ENCODE assay signal across 9 mouse cellular contexts in genomic region chr19:38055798-38056197, GRCm38 (mm10). TPM values are rescaled to one million over a fixed set of nuclear protein-coding genes. Genes with fewer than 3 reads are reported as not detected.
DNase-seq lines count a peak whose midpoint lies in the region; TF ChIP-seq lines count a peak whose summit lies in the region.
"Had no signal": no experiment of that assay in that cellular context is flagged by ENCODE, and none has a peak within 500 bp of the region (broad histone marks: within the 10 kb centered on the region; RNA-seq: fewer than 3 reads in every experiment).

No protein-coding gene starts in this region.

- H3K79me2 ChIP-seq in macrophage (ENCODE audit: inconsistent target): peaks cover 31% of the 10 kb centered on the region

- H3K27ac ChIP-seq in hindbrain, embryonic 10.5 days: peak overlapping the region; percentile 93
- 0 out of 2 replicates have a peak overlapping the region, but pooled peaks have one; percentile 57 for H3K27ac ChIP-seq in macrophage
- H3K27ac ChIP-seq in cerebellum, adult 2 months (ENCODE audit: insufficient read depth, low read length): no peak overlapping the region

- H3K4me3 ChIP-seq in E14TG2a.4 (replicated peaks; ENCODE audit: low read length): peak overlapping the region; percentile 92
- H3K4me3 ChIP-seq in hindbrain, embryonic 10.5 days: peak overlapping the region; percentile 76
- peak overlapping the region; percentile 89 for H3K4me3 ChIP-seq in macrophage (ENCODE audit: inconsistent target)
- no peak overlapping the region for H3K4me3 ChIP-seq in cerebellum, adult 2 months (replicated peaks; ENCODE audit: insufficient read depth, low read depth, low read length)

- DNase-seq in heart, adult 11 months: peak; percentile 57
- no peak for DNase-seq in heart, postnatal 4 days
- no peak for DNase-seq in hindbrain, embryonic 10.5 days (ENCODE audit: low spot score)
- no peak for DNase-seq in cerebellum, postnatal 25 days
- no peak for DNase-seq in thymus, postnatal 0 days (ENCODE audit: low spot score)
- no peak for DNase-seq in cerebellum, adult 2 months
- DNase-seq: kidney, adult 9 months had no signal

- TF ChIP-seq CTCF in E14TG2a.4 (conservative IDR thresholded peaks at IDR 0.05; ENCODE audit: low read length): no peak
- no peak for TF ChIP-seq CTCF in cerebellum, adult 2 months (IDR thresholded peaks at IDR 0.05; ENCODE audit: borderline replicate concordance, insufficient read depth, low read depth, low read length)

- H3K4me1 ChIP-seq in E14TG2a.4 (replicated peaks; ENCODE audit: low read depth, low read length): peaks cover 64% of the 10 kb centered on the region
- H3K4me1 ChIP-seq in hindbrain, embryonic 10.5 days (replicated peaks): peaks cover 25% of the 10 kb centered on the region
- no peaks in the 10 kb centered on the region for H3K4me1 ChIP-seq in cerebellum, adult 2 months (ENCODE audit: control insufficient read depth, insufficient read depth, low read length)

- TF ChIP-seq POLR2A in cerebellum, adult 2 months (IDR thresholded peaks at IDR 0.05; ENCODE audit: borderline replicate concordance, insufficient read depth, low read length): no peak

- H3K27me3 ChIP-seq in E14TG2a.4 (ENCODE audit: insufficient read depth, low read length): no peaks in the 10 kb centered on the region
- H3K27me3 ChIP-seq in hindbrain, embryonic 10.5 days (ENCODE audit: insufficient read depth, poor library complexity, severe bottlenecking): no peaks in the 10 kb centered on the region
- no peaks in the 10 kb centered on the region for H3K27me3 ChIP-seq in cerebellum, adult 2 months (ENCODE audit: control insufficient read depth, insufficient read depth, low read length)

- no peaks in the 10 kb centered on the region for H3K9me3 ChIP-seq in E14TG2a.4 (ENCODE audit: low read length)
- H3K9me3 ChIP-seq in hindbrain, embryonic 10.5 days: no peaks in the 10 kb centered on the region

- WGBS in hindbrain, embryonic 10.5 days: 26% methylated on average over 6 of the region's 6 CpGs
- 12% methylated on average over 6 of the region's 6 CpGs for WGBS in macrophage (ENCODE audit: missing documents)
- WGBS in cerebellum, adult 2 months: 13% methylated on average over 6 of the region's 6 CpGs

- H3K36me3 ChIP-seq in E14TG2a.4 (ENCODE audit: insufficient read depth, low read length) (peaks cover 38% of the 10 kb centered on the region), macrophage (ENCODE audit: inconsistent target) (no peaks in the 10 kb centered on the region)
- H3K36me3 ChIP-seq in hindbrain, embryonic 10.5 days: peaks cover 41% of the 10 kb centered on the region

RNA-seq across cellular contexts. Expression of gene Cep55, which starts 1.0 kb away (rescaled TPM):
- total RNA-seq in heart, postnatal 4 days (2021): 10 to 100 TPM; 18.5 to 20.3 TPM
- 33.5 and 42.9 TPM in 2 replicates for polyA plus RNA-seq in hindbrain, embryonic 10.5 days (2016; fragmentation: Nextera tagmentation; extraction: Ambion mirVana)
- total RNA-seq in macrophage (2018; cell fraction: chromatin; rRNA removed): 10 to 100 TPM in 1 of 26 experiments, 1 to 10 TPM in 21, under 1 TPM in 4; 0.52 to 12.2 (median 2.1) TPM
- 1 to 10 TPM in 23 of 26 experiments, under 1 TPM in 3; 0.82 to 5.8 (median 1.9) TPM for total RNA-seq in macrophage (2018; cell fraction: cytosol; rRNA removed)
- 10 to 100 TPM in 1 of 26 experiments, 1 to 10 TPM in 19, under 1 TPM in 6; 0.47 to 11.5 (median 1.6) TPM for total RNA-seq in macrophage (2018; cell fraction: nucleus; rRNA removed)
- polyA plus RNA-seq in macrophage (2018): 0.91 to 8.9 TPM (median 6.7 TPM) in 3 replicates
- 34.3 and 35.5 TPM in 2 replicates for polyA plus RNA-seq in thymus, postnatal 0 days (2015; fragmentation: Nextera tagmentation; extraction: Ambion mirVana)
- 0.16 and 0.18 TPM in 2 replicates for polyA plus RNA-seq in cerebellum, adult 2 months (2012; rRNA removed)

RNA-seq across cellular contexts. Expression of gene Myof, which starts 12.4 kb away (rescaled TPM):
- 10 to 100 TPM; 15.5 to 16.4 TPM for total RNA-seq in heart, postnatal 4 days (2021)
- 2.2 and 2.4 TPM in 2 replicates for polyA plus RNA-seq in hindbrain, embryonic 10.5 days (2016; fragmentation: Nextera tagmentation; extraction: Ambion mirVana)
- 100 to 1,000 TPM; 263 to 895 (median 496) TPM for total RNA-seq in macrophage (2018; cell fraction: chromatin; rRNA removed)
- total RNA-seq in macrophage (2018; cell fraction: cytosol; rRNA removed): 100 to 1,000 TPM; 124 to 277 (median 175) TPM
- 100 to 1,000 TPM; 215 to 589 (median 305) TPM for total RNA-seq in macrophage (2018; cell fraction: nucleus; rRNA removed)
- polyA plus RNA-seq in macrophage (2018): 161 to 281 TPM (median 178 TPM) in 3 replicates
- 4.1 and 5.1 TPM in 2 replicates for polyA plus RNA-seq in thymus, postnatal 0 days (2015; fragmentation: Nextera tagmentation; extraction: Ambion mirVana)
- 2.1 and 3.3 TPM in 2 replicates for polyA plus RNA-seq in cerebellum, adult 2 months (2012; rRNA removed)

RNA-seq across cellular contexts. Expression of gene Ffar4, which starts 41.1 kb away (rescaled TPM):
- under 1 TPM in 1 of 2 experiments, not detected in 1; 0.38 TPM for total RNA-seq in heart, postnatal 4 days (2021)
- 0.14 and 0.19 TPM in 2 replicates for polyA plus RNA-seq in hindbrain, embryonic 10.5 days (2016; fragmentation: Nextera tagmentation; extraction: Ambion mirVana)
- not detected for total RNA-seq in macrophage (2018; cell fraction: chromatin; rRNA removed)
- total RNA-seq in macrophage (2018; cell fraction: cytosol; rRNA removed): under 1 TPM in 2 of 26 experiments, not detected in 24; 0.09 to 0.13 TPM
- total RNA-seq in macrophage (2018; cell fraction: nucleus; rRNA removed): not detected
- polyA plus RNA-seq in macrophage (2018): not detected in 3 replicates
- 1.2 and 1.4 TPM in 2 replicates for polyA plus RNA-seq in thymus, postnatal 0 days (2015; fragmentation: Nextera tagmentation; extraction: Ambion mirVana)
- polyA plus RNA-seq in cerebellum, adult 2 months (2012; rRNA removed): not detected in 2 replicates

Comparison
In these comparisons a context has a peak if more than half of its experiments do, and no peak if none do; other contexts are left out.
1. RNA of gene Myof, which starts 12.4 kb away (polyA plus RNA-seq): 161 to 281 TPM in macrophage; 4.1 to 5.1 TPM in thymus, postnatal 0 days, 2.2 to 2.4 TPM in hindbrain, embryonic 10.5 days and 2.1 to 3.3 TPM in cerebellum, adult 2 months; every median in the first group is over 10 times any median in the second.